Mouse (Mus musculus): ENCODE data around the gene Mettl21a. TPM values are rescaled to one million over a fixed set of nuclear protein-coding genes. Genes with fewer than 3 reads are reported as not detected.
A peak's percentile ranks its signal among the peaks of the same experiment; 100 is the strongest.

Mettl21a gene
- polyA plus RNA-seq, 2 experiments, result 4.3 to 6.3 TPM

DNA sequence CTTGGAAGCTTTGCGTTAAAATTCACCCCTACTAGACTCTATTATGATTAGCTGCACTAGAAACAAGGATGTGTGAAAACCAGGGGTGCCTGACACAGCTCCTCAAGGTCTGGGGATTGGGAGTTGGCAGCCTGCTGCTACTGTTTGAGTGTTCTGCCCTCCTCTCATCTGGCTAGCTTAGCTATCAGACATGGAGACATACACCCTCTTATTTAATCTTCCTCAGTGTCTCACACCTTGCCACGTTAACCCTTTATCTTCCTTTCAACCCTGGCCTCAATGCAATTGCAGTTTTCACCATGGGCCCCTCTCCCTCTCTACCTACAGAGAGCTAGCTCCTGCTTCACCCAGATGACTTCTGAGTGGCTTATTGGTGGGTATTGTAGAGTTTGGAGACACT lies 18.6 kb upstream of the Mettl21a start:
- no peaks in the 10 kb centered on the region for H3K27me3 ChIP-seq (ENCODE audit: control insufficient read depth, insufficient read depth, low read length)
- 0 out of 2 replicates have a peak, but pooled peaks have one; percentile 14 for ATAC-seq (ENCODE audit: insufficient read depth)
- no peak overlapping the region for H3K4me3 ChIP-seq (ENCODE audit: insufficient read depth in 1 of 2, low read depth in 2 of 2, low read length in 2 of 2)
- TF ChIP-seq EP300 (IDR thresholded peaks at IDR 0.05; ENCODE audit: low read depth), result peak; percentile 18; the same call in 1 of the 2 replicates
- TF ChIP-seq CTCF (IDR thresholded peaks at IDR 0.05; ENCODE audit: low read depth), result no peak
- no peak overlapping the region for H3K27ac ChIP-seq
- H3K4me1 ChIP-seq (replicated peaks; ENCODE audit: control insufficient read depth in 2 of 2, insufficient read depth in 2 of 2, low read length in 1 of 2), result peaks cover 17 to 22% of the 10 kb centered on the region in 2 experiments
- no peak for DNase-seq (ENCODE audit: low read depth in 3 of 3, low spot score in 3 of 3)
- no peak overlapping the region for H3K4me2 ChIP-seq (ENCODE audit: low read depth)
- no peaks in the 10 kb centered on the region for H3K9me3 ChIP-seq (ENCODE audit: control insufficient read depth, low read length)
- WGBS (ENCODE audit: insufficient replicate concordance), result 16% methylated on average over 2 of the region's 2 CpGs
- H3K9ac ChIP-seq (replicated peaks), result no peak overlapping the region
- H3K36me3 ChIP-seq (replicated peaks; ENCODE audit: control insufficient read depth, insufficient read depth, low read depth), result no peaks in the 10 kb centered on the region

DNA sequence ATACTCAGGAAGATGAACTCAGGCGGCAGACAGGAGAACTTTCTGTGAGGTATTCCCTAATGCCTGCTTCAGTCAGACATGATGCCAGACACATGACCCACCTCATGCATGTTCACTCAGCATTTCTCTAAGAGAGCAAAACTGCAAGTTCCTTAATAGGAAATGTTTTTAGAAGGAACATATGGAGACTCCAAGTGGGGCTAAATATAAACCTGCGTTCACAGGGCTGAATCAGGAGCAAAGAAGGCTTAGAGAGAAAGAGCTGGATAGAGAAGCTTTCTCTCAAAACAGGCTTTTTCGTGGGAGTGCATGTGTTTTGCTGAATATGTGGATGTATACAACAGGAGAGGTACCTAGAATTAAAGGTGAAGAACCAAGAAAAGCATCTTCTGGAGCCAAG lies 16.2 kb upstream of the Mettl21a start:
- Histone ChIP-seq H3K4me1 (replicated peaks; ENCODE audit: control insufficient read depth in 2 of 2, insufficient read depth in 2 of 2, low read length in 1 of 2) (peaks cover 5 to 6% of the 10 kb centered on the region in 2 experiments), H3K4me2 (ENCODE audit: low read depth) (no peak overlapping the region), H3K36me3 (replicated peaks; ENCODE audit: control insufficient read depth, insufficient read depth, low read depth) (no peaks in the 10 kb centered on the region), H3K9me3 (ENCODE audit: control insufficient read depth, low read length) (no peaks in the 10 kb centered on the region), H3K27me3 (ENCODE audit: control insufficient read depth, insufficient read depth, low read length) (no peaks in the 10 kb centered on the region), H3K4me3 (ENCODE audit: insufficient read depth in 1 of 2, low read depth in 2 of 2, low read length in 2 of 2) (no peak overlapping the region), H3K27ac (no peak overlapping the region), H3K9ac (replicated peaks) (no peak overlapping the region)
- DNase-seq (ENCODE audit: low read depth in 3 of 3, low spot score in 3 of 3) (no peak), ATAC-seq (ENCODE audit: insufficient read depth) (no peak)
- WGBS (ENCODE audit: insufficient replicate concordance), result 54% methylated on average over 3 of the region's 3 CpGs
- no peak for TF ChIP-seq CTCF (IDR thresholded peaks at IDR 0.05; ENCODE audit: low read depth)
- TF ChIP-seq EP300 (IDR thresholded peaks at IDR 0.05; ENCODE audit: low read depth), result no peak

DNA sequence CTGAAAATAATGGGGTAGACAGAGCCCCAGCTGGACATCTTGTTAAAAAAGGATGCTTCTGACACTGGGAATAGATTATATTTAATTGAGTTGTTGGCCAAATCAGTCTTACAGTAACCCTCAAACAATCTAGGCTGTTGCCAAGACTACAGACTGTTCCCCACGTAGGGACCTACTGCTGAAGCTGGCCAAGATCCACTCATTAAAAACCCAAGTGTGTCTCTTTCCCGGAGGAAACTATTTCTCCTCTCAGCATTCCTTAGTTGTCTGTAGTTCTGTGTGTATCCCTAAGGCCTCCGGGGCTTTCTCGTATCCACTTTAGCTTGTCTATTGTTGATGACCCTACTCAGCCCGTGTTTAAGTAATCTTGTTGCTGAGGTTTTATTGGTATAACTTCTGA lies 14.5 kb upstream of the Mettl21a start:
- ATAC-seq (ENCODE audit: insufficient read depth) (no peak), DNase-seq (ENCODE audit: low read depth in 3 of 3, low spot score in 3 of 3) (no peak)
- Histone ChIP-seq H3K4me2 (ENCODE audit: low read depth) (no peak overlapping the region), H3K9ac (replicated peaks) (no peak overlapping the region), H3K9me3 (ENCODE audit: control insufficient read depth, low read length) (no peaks in the 10 kb centered on the region), H3K36me3 (replicated peaks; ENCODE audit: control insufficient read depth, insufficient read depth, low read depth) (no peaks in the 10 kb centered on the region), H3K4me1 (replicated peaks; ENCODE audit: control insufficient read depth in 2 of 2, insufficient read depth in 2 of 2, low read length in 1 of 2) (peaks cover 5% of the 10 kb centered on the region in 2 experiments), H3K27ac (no peak overlapping the region), H3K4me3 (ENCODE audit: insufficient read depth in 1 of 2, low read depth in 2 of 2, low read length in 2 of 2) (no peak overlapping the region), H3K27me3 (ENCODE audit: control insufficient read depth, insufficient read depth, low read length) (no peaks in the 10 kb centered on the region)
- no peak for TF ChIP-seq EP300 (IDR thresholded peaks at IDR 0.05; ENCODE audit: low read depth)
- TF ChIP-seq CTCF (IDR thresholded peaks at IDR 0.05; ENCODE audit: low read depth), result no peak
- 61% methylated on average over 5 of the region's 5 CpGs for WGBS (ENCODE audit: insufficient replicate concordance)

DNA sequence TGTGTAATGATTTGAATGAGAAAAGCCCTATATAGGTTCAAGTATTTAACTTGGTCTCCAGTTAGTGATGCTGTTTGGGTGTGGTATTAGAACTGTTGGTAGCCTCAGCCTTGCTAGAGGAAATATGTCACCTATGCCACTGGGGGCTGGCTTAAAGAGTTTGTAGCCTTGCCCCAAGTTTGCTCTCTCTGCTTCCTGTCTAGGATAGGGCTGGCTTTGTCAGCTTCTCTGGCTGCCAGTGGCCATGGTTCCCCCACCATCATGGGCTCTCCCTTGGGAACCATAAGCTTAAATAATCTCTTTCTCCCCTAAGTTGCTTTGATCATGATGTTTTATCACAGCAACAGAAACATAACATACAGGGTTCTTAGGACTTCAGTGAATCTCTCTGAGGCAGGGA lies 8.2 kb upstream of the Mettl21a start:
- Histone ChIP-seq H3K4me3 (ENCODE audit: insufficient read depth in 1 of 2, low read depth in 2 of 2, low read length in 2 of 2) (no peak overlapping the region), H3K9ac (replicated peaks) (no peak overlapping the region)
- no peak for DNase-seq (ENCODE audit: low read depth in 3 of 3, low spot score in 3 of 3)

DNA sequence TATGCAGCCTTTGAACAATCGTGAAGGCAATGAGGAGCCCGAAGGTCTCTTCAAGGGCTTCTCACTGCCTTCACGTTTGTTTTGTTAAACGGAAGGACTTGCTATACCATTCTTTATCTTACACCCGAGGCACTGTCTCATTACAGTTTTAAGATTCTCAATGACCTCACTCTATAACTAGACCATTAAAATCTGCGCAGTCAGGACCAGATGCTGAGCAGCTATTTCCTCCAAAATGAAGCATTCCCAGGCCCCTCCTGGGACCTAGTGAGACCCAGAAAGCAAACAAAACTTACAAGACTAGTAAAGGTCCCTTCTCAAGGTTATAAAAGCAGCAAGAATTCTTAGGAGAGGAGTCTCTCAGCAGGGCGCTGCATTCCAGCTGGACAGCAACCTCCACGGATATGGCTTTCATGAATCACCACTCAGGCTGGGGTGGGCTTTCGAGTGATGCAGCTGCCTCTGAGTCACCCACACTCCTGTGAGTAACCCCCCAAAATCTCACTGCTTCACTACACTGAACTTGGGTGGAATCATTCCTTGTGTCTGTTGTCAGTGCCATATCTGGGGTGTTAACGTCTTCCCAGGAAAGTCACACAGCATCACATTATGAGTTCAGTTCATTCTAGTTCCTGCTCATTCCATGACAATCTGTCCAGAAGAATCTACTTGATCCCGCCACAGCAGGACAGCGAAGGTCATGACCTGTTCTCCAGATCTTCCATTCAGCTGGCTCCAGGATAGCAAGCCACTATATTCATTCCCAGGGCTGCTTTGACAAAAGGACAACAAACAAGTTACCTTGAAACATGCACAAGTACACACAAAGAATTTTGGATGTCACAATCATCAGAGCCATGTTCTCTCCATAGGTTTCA lies 6.8 kb upstream of the Mettl21a start:
- Histone ChIP-seq H3K4me1 (replicated peaks; ENCODE audit: control insufficient read depth in 2 of 2, insufficient read depth in 2 of 2, low read length in 1 of 2) (no peaks in the 10 kb centered on the region), H3K36me3 (replicated peaks; ENCODE audit: control insufficient read depth, insufficient read depth, low read depth) (no peaks in the 10 kb centered on the region), H3K4me2 (ENCODE audit: low read depth) (no peak overlapping the region), H3K27me3 (ENCODE audit: control insufficient read depth, insufficient read depth, low read length) (no peaks in the 10 kb centered on the region), H3K9me3 (ENCODE audit: control insufficient read depth, low read length) (no peaks in the 10 kb centered on the region), H3K27ac (no peak overlapping the region), H3K9ac (replicated peaks) (no peak overlapping the region), H3K4me3 (ENCODE audit: insufficient read depth in 1 of 2, low read depth in 2 of 2, low read length in 2 of 2) (no peak overlapping the region)
- no peak for ATAC-seq (ENCODE audit: insufficient read depth)
- no peak for TF ChIP-seq EP300 (IDR thresholded peaks at IDR 0.05; ENCODE audit: low read depth)
- no peak for TF ChIP-seq CTCF (IDR thresholded peaks at IDR 0.05; ENCODE audit: low read depth)
- DNase-seq (ENCODE audit: low read depth in 3 of 3, low spot score in 3 of 3), result no peak
- 63% methylated on average over 12 of the region's 12 CpGs for WGBS (ENCODE audit: insufficient replicate concordance)

More for the DNA sequence above, 8.2 kb upstream of the Mettl21a start:
- Histone ChIP-seq H3K36me3 (replicated peaks; ENCODE audit: control insufficient read depth, insufficient read depth, low read depth) (no peaks in the 10 kb centered on the region), H3K27ac (no peak overlapping the region), H3K9me3 (ENCODE audit: control insufficient read depth, low read length) (no peaks in the 10 kb centered on the region), H3K4me1 (replicated peaks; ENCODE audit: control insufficient read depth in 2 of 2, insufficient read depth in 2 of 2, low read length in 1 of 2) (no peaks in the 10 kb centered on the region), H3K27me3 (ENCODE audit: control insufficient read depth, insufficient read depth, low read length) (no peaks in the 10 kb centered on the region), H3K4me2 (ENCODE audit: low read depth) (no peak overlapping the region)
- TF ChIP-seq EP300 (IDR thresholded peaks at IDR 0.05; ENCODE audit: low read depth) (no peak), CTCF (IDR thresholded peaks at IDR 0.05; ENCODE audit: low read depth) (no peak)
- ATAC-seq (ENCODE audit: insufficient read depth), result no peak
